Mouse (Mus musculus) mesoderm, embryonic 11.5 days (tissue): ENCODE results near the gene Pald1.
A peak's percentile ranks its signal among the peaks of the same experiment; 100 is the strongest.

Source experiments
- DNase-seq: peaks from one replicate; pipeline ENCODE4 v3.0.0-alpha.2; 2012; ENCODE audit warnings: low read depth, low spot score

The Pald1 gene

DNA sequence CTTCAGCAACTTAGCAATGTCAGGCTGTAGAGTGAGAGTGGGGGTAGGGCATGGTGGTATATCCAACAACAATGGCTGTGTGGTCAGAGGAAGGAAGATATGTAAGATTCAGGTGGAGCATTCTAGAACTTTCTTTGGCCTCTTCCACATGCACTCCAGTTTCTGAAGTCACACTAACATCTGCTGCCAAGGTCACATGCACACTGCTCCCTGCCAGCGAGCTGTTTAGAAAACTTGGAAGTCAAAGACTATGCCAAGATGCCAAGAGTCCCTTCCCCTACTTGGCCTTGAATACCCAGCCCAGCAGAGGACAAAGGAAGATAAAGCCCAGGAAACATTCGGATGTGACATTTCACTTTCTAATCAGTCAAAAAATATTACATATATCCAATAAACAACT, 19.6 kb upstream of the Pald1 start:
- no peak for DNase-seq

DNA sequence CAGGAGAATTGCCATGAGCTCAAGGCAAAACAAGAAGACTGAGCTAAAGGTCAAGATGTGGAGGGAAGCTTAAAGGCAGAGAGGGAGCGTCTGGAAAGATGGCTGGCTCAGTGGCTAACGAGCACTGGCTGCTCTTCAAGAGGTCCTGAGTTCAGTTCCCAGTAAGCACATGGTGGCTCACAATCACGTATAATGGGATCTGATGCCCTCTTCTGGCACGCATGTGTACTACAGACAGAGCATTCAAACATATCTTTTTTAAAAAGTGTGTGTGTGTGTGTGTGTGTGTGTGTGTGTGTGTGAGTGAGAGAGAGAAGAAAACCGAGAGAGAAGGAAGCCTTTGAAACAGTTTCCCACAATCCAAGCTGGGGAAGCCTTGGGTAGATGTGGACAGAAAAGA, 19.1 kb upstream of the Pald1 start:
- no peak for DNase-seq

DNA sequence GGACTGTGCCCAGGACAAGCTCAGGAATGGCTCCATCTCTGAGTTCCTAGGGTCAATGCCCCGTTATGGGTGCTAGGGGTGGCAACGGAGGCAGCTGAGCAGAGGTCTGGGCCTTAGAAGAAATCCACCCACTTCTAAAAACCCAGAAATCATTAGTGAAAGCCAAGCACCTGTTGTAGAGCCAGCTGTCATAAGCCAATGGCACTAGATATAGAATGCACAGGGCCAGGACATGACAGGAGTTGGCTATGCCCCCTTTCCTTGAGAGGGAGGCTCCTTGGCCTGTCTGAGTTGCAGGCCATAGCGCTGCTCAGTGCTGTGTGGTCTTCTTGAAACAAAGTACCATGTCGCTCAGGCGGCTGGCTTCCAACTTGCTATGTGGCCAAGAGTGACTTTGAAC, 17.1 kb upstream of the Pald1 start:
- no peak for DNase-seq

- peak; percentile 87 for DNase-seq
Measured at GRCm38 (mm10) chr10:61399156-61399734, 15.9 kb upstream of the Pald1 start.

DNA sequence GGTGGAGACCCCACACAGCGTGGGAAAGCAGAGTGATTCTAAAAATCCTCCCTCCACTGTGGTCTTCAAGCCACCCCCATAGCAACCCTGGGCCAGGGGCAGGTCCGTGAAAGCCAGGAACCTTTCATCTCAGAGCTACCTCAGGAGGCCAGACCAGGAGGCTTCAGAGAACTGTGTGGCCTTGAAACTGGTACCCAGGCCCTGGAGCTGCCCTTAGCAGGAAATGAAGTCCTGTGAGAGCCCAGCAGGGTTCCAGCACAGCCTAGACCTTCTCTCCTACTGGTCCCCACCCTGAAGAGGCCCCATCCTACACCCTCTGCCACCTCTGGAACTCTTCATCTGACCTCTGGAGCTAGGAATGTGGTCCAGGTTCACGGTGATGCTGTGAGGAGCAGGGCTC, 14.8 kb upstream of the Pald1 start:
- DNase-seq: no peak

DNA sequence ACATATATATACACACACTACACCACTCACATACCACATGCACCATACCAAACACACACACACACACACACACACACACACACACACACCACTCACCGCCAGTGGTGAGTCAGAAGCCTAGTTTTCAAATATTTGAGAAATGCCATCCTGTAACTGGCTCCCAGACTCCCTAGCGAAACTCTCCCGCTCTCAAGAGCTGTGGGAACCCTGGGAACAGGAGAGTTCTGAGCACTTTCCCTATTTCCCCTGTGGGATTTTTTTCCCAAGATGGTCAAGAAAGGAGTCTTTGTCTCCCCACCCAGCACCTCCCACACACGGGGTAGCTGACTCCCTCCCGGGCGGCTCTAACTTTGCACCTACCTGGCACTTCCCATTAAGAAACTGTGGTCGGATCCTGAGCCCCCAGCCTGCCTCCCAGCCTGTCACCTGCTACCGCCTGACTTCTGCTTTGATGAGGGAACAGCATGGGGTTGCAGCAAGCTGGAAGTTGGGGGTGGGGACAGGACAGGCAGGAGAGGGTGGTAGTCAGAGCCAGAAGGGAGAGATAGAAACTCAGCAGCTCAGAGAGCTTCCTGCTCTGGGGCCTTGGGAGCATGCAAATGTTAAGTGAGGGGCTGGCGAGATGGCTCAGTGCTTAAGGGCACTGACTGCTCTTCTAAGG, 11.3 kb upstream of the Pald1 start:
- DNase-seq: no peak

DNA sequence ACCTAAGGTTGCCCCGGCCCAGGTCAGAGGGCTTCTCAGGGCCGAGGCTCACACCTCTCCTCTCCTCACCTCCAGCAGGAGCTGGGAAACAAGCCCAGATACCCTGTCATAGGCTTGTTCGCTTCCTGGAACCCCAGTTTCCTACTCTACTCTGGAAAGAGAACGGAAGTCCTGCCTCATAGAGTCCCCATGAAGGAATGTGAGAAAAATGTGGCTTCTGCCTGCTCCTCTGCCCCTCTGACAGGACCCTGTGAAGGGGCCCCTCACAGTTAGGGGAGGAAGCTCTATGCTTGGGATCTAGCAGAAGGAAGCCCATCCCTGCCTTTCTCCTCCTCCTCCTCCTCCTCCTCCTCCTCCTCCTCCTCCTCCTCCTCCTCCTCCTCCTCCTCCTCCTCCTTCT, 9.3 kb upstream of the Pald1 start:
- no peak for DNase-seq

- no peak for DNase-seq
Measured at GRCm38 (mm10) chr10:61390148-61390547, 6.8 kb upstream of the Pald1 start.

GRCm38 (mm10) chr10:61389020-61389419, 5.7 kb upstream of the Pald1 start:
- no peak for DNase-seq

DNA sequence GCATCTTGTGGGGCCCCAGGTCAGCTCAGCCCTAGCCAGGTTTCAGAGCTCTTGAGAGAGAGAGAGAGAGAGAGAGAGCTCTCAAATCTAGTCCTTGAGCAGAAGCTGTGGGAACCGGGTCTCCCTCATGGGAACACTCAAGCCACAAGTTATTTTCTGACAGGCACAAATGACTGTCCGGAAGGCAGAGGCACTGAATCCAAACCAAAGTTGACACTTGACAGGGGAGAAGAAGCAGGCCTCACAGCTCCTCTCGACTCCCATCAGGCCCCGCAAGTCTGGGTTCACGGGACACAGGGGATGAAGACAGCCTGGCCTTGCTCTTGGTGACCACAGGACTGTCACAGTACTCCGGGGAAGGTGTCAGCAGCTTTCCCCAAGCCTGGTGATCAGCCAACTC, 3.0 kb upstream of the Pald1 start:
- DNase-seq: no peak

DNA sequence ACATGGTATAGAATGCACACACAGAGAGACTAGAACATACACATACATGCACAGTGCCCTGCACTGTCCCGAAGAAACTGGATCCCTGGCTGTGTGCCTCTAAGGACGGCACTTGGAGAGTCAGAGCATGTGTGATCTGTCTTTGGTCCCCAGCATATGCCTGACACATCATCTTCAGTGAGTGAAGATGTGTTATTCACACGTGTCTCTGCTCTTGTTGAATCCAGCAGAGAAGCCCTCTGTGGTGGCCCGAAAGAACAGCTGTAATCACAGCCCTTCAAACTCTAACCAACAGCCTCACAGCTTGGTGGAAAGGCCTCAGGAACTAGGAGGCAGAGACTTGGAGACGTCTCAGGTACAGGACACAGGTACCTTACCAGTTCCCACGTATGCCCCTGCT, 1.8 kb upstream of the Pald1 start:
- no peak for DNase-seq

- no peak for DNase-seq
Measured at GRCm38 (mm10) chr10:61383715-61384047, 351 bp upstream of the Pald1 start.

GRCm38 (mm10) chr10:61382281-61382731, 1.0 kb downstream of the Pald1 start:
- DNase-seq: no peak

DNA sequence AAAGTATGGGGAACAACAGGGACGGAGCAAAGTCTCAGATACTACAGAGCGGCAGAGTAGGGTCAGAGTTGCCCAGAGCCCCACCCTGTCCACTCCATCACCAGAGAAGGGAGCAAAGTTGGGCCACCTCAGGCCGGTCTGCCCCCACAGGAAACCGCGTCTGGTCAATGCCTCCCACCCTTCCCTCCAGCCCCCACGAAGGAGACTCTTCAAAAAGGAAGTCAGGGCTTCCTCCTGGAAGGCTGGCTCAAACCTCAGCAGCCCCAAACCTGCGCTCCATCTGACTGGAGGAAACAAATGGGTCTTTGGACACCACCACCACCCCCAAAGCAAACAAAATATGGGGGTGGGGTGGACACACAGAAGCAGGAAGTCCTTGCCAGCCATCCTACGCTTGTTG, 1.5 kb downstream of the Pald1 start:
- DNase-seq: no peak

- no peak for DNase-seq
Measured at GRCm38 (mm10) chr10:61380186-61380585, 3.1 kb downstream of the Pald1 start.

DNA sequence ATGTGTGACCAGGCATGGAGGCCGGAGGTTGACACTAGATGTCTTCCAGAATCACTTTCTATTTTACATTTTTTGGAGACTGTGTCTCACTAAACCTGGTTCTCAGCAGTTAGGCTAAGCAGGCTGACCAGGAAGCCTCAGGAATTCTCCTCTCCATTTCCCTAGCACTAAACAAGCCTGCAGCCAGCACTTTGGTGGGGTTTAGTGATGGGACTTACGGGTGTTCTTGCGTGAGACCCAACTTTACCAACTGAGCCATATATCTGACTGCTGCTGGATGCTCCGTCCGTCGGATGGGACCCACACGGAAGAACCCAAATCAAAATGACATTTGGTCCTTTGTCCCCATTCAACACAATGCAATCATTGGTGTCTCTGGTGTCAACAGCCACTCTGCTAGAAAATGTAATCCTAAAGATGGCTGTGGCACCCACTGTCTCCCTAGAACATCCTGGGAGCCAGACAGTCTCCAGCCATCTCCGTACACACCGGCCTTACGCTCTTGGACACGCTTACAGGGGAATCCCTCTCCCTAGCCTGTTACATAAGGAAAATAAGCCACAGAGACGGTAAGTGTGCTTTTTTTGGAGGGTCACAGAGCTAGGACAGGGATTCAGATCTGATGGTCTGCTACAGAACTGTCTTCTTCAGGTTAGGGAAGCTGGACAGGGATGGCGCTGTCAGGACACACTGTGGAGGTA, 3.8 kb downstream of the Pald1 start:
- DNase-seq: no peak

DNA sequence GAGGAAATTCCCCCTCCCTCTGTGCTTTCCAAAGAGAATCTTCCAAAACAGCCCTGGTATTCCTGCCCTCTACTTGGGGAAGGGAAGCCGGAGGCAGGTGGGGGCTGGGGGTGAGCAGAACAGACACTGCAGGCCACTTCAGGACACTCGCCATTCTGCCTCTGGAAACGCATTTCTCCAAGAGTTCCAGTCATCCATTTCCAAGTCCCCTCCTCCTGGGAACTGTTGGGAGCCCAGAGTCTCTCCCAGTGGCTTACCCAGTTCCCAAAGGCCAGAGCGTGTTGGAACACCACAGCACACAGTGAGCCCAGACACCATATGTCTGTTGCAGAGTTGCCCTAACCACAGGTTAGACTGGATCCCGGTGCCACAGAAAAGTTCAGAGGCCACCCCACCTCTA, 4.6 kb downstream of the Pald1 start:
- no peak for DNase-seq

DNA sequence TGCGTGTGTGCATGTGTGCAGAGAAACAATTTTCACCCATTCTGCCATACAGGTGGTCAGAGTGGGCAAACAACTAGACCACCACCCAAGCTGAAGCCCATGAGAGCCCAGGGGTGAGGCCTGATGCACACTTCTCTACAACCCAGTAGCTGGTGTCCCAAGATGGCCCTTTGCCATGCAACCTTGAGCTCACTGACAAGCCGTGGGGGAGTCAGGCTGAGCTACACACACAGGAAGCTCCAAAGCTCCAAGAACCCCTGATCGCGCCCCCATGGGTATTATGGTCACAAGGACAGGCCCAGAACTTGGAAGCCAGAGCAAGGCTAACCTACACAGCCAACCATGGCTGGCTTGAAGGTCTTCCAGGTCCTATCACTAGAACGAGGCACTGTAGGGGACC, 5.3 kb downstream of the Pald1 start:
- DNase-seq: no peak

GRCm38 (mm10) chr10:61374771-61375481, 8.4 kb downstream of the Pald1 start:
- DNase-seq: no peak

DNA sequence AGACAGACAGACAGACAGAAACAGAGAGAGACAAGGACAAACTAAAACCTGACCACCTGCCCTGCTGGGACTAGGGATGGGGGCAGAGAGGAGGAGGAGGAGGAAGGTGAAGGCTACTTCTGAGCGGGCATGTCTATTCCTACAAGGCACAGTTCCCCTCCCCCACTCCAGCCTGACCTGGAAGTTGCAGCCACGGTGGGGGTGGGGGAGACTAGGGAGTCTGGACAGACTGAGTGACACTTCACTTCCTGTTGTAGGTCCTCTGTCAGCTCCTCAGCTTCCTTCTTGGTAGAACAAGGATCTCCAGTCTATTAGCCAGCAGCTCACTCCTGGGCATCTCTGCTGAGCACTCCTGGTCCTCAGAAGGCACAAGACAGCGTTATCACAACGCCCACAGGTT, 9.3 kb downstream of the Pald1 start:
- no peak for DNase-seq

- DNase-seq: no peak
Measured at GRCm38 (mm10) chr10:61372585-61372923, 10.8 kb downstream of the Pald1 start.

DNA sequence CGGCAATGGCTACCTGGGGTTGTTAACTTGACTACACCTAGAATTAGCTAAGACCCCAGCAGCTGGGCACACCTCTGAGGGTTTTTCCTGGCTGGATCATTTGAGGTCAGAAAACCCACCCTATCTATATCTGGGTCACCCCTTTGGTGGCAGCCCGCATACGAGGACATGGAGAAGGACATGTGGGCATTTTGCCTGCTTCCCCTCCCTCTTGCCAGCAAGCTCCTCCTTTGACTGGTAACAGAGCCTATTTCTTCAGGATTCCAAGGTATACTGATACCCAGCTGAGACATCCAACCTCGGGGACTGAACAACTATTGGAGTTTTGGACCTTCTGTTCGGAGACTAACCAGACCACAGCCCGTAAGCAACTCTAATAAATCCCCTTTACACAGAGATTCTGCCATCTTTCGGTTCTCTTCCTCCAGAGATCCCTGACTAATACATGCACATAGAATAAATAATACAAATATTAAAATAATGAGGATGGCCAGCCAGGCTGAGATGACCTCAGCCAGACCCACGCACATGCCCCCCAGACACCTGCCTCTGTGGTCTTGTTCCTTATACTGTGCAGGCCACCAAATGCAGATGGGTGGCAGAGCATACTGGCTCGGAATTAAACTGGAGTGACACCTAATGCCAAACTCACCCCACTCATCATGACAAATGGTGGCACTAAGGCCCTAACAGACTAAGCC, 11.3 kb downstream of the Pald1 start:
- no peak for DNase-seq
